Mouse (Mus musculus): Measurements from ENCODE around the gene Scaf11.
"Not testable (repeated sequence)": the region's sequence is repeated elsewhere in the genome, so short reads cannot be mapped to it uniquely, and the experiment has no call there.

Gene Scaf11

GRCm38 (mm10) chr15:96463821-96464220 is 3.2 kb upstream of the Scaf11 start:
- DNase-seq = no peak

GRCm38 (mm10) chr15:96462611-96463010 is 2.0 kb upstream of the Scaf11 start:
- DNase-seq = no peak

DNA sequence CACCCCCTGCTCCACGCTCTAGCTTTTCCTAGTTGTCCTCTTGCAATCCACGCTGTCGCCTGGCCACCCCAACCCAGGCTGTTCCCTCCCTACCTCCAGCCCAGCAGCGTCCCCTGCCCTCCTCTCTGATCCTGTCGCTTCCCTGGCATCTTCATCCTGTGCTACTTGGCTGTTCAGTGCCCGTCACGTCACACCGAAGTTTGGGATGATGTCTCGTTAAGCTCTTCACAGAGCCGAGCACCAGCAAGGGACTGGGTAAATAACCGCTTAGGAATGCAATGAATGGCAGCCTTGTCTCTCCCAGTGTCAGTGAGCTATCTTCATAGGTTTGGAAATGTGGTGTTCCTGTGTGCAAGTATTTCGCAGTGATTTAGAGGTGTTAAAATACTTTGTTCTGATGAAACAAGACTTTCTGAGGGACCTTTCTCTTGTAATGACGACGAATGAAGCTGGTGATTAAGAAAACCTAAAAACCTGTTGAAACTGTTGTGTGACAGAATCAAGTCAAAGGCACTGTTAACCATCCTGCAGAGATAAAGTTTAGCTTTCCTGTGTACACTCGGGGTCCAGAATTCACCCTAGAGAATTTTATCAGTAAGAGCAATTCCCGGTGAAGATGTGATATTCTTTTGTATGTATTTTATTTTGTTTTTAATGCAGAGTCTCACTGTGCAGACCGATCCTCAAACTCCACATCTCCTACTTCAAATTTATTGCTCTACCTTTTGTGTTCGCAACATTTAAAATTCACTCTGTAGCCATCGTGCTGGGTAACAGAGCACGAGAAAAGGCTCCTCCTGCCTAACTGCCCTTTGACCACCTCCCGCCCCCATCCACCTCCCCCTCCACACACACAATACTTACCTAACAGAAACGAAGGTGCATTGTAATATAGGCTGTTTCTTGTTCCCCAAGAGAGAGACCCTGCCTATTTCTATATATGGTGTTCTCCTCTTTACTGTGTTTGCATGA is 1.2 kb upstream of the Scaf11 start:
- peak in 1 of 2 experiments; percentile 33 for DNase-seq

DNA sequence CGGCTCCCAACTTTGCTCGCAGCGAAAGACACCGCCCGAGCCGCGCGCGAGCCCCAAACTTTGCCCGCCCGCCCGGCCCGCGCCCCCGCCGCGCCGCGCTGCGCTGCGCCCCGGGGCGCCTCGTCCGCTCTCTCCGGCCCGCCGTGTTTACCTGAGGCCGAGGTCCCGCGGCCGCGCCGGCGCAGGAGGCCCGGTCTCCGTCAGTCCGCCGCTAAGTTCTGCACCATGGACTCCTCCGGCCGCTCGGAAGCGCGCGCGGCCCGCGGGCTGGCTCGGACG is 253 bp downstream of the Scaf11 start:
- DNase-seq = no peak

DNA sequence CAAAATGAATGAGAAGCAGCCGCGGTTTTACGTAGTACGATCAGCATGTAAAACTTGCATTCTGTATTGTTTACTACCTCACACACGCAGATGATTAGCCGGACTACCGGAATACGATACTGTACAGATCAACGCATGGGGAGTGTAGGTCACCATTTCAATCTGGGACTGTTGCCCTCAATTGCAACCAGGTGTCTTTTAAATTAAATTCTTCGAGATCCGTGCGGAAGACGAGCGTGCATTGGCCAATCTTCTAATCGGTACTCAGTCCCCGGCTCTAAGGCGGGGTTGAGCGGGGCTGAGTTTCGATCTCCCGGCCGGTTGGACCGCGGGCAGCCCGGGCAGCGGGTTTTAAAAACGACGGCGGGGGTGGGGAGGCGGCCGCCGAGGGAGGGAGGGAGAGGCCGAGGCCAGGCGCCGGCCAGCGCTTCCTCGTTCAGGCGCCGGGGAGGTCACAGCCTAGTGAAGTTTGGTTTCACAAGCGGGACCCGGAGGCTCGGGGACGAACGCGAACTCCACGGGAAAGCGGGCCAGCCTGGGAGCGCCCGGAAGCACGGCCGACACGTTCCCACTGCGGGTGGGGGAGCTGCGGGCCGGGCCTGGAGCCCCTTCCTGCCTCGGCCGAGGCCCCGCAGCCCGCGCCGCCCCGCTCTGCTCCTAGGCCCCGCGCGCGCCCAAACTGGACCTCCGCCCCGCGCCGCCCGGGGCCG is 747 bp downstream of the Scaf11 start:
- DNase-seq = peak; percentile 70 to 80

GRCm38 (mm10) chr15:96458273-96458672 is 2.4 kb downstream of the Scaf11 start:
- no peak for DNase-seq

- no peak for DNase-seq
Observed at GRCm38 (mm10) chr15:96457338-96457664, 3.3 kb downstream of the Scaf11 start.

GRCm38 (mm10) chr15:96456651-96457337 is 3.8 kb downstream of the Scaf11 start:
- DNase-seq = no peak

- no peak for DNase-seq
Observed at GRCm38 (mm10) chr15:96455595-96456214, 4.9 kb downstream of the Scaf11 start.

GRCm38 (mm10) chr15:96453346-96453745 is 7.3 kb downstream of the Scaf11 start:
- DNase-seq = no peak

GRCm38 (mm10) chr15:96448656-96449299 is 11.9 kb downstream of the Scaf11 start:
- no peak for DNase-seq

DNA sequence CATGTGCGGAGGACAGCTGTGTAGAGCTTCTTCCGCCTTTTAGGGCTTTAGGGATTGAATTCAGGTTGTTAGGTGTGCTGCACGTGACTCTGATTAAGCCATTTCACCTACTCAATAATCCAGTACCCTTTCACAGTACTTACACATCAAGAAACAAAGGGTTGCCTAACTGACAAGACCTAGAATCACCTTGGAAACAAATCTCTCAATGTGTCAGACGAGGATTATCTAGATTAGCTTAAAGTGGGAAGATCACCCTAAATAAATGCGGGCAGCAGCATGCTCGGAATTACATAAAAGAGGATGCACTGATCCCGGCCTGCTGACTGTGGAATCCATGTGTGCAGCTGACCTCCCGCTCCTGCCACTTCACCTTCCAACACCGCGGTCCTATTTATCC is 13.9 kb downstream of the Scaf11 start:
- DNase-seq = no peak

DNA sequence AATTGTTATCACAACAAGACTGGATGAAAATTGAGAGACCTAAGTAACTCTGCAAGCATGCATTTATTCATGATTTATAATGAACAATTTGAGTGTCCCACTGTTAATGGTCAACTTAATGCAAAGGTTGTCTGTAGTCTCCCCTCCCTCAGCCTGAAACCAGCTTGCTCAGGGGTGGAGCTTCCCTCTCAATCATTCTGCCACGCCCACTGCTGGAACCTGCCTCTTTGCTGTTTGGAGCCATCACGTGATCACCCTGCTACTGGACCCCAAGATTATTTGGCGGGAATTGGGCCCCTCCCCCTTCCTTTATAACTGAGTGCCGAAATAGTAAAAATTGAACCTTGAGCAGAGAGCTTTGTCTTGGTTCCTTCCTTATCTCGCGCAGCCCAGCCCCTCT is 19.2 kb downstream of the Scaf11 start:
- DNase-seq = not testable (repeated sequence)

DNA sequence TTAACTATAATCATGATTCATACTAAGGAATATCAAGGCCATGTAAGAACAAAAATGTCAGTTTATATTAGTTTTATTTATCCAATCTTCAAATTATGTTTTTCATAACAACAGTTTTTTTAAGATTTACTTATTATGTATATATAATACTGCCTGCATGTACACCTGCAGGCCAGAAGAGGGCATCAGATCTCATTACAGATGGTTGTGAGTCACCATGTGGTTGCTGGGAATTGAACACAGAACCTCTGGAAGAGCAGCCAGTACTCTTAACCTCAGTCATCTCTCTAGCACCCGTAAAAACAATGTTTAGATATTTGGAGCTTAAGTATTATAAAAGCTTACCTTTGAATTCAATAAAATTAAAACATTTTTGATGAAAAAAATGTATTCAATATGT is 26.4 kb downstream of the Scaf11 start:
- no peak for DNase-seq

GRCm38 (mm10) chr15:96419920-96420319 is 40.7 kb downstream of the Scaf11 start:
- no peak for DNase-seq

DNA sequence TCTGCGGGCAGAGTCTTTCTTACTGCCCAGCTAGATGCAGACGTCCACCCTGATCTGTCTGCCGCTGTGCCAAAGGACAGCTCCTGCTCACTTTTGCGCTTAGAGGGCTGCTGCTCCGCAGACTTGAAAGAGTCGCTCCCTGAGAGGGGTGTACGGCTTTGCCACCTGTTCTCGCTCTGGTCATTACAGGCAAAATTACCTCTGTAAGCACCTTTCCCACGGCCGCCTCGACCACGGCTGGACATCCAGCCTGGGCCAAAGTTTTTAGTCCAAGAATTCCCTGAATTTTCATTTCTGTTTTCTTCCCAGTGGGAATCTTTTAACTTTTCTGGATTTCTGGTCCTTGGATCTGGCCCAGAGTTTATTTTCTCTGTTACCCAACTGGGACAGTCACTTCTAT is 42.5 kb downstream of the Scaf11 start:
- no peak for DNase-seq

DNA sequence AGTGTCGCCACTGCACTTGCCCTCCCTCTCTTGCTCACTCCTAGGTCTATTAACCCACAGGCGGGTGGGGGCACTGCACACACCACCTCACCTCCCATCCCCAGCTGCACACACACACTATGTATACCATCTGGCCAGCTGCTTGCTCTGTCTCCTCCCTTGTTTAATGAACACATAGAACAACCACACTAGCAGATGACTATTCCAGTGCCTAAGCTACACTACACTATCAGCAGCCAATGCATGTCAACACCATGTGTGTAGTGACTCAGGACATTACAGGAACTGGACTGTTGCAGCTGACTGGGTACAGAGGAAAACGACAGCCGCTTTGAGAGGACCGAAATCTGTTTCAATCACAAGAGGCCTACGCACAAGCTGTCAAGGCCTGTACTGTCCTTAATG is 51.9 kb downstream of the Scaf11 start:
- DNase-seq = peak in 1 of 2 experiments; percentile 23

DNA sequence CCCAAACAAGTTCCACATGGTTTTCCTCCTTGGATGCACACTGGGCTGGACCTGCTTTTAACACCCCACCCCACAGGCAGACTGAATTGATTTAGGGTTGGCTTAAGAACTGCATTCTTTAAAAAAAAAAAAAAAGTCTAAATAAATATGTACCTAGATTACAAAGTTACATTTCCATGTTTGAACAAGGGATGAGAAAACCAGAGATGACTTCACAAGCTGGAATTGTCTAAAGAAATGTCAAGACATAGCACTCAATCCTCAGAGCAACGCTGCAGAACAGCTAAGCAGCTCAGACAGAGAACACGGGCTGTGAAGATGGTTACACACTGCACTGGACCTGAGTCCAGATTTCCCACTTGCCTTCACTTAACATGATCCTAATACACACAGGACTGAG is 53.5 kb downstream of the Scaf11 start:
- DNase-seq = no peak

DNA sequence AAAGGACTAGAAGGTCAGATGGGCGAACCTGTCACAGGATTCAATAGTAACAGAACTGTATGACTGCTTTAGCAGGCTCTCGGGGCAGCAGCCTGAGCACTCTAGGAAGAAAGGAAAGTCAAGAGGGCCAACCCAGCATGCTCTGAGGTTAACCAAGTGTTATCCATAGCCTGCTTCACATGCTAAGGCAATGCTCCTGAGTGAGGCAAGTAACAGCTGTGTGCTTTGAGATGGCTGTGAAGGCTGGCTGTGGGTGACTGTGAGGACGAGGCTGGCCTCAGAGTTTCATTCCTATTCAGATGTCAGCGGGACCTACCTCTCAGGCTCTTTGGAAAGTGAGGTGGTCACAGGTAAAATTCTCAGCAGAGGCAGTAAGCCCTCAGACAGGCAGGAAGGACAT is 54.4 kb downstream of the Scaf11 start:
- DNase-seq = no peak

- no peak for DNase-seq
Observed at GRCm38 (mm10) chr15:96405548-96405947, 55.1 kb downstream of the Scaf11 start.

- no peak for DNase-seq
Observed at GRCm38 (mm10) chr15:96398333-96398732, 62.3 kb downstream of the Scaf11 start.

GRCm38 (mm10) chr15:96396641-96397344 is 63.9 kb downstream of the Scaf11 start:
- DNase-seq = no peak

All from kidney, postnatal 4 days (tissue).